Mouse (Mus musculus) stomach, postnatal 0 days (tissue): ENCODE measurements around the gene Mogs.

Source experiments
- CTCF ChIP-seq: IDR thresholded peaks from 2 replicates; pipeline ENCODE4 v1.5.1; 2016; ENCODE audit warnings: antibody characterized with exemption, low read depth, mild to moderate bottlenecking, moderate library complexity
- EP300 ChIP-seq: optimal IDR thresholded peaks from 2 replicates; pipeline ENCODE3; 2016; ENCODE audit warnings: antibody characterized with exemption

GRCm38 (mm10) chr6:83127419-83127818, 12.1 kb downstream of the Mogs start:
- TF ChIP-seq CTCF (peak; percentile 56), EP300 (no peak)
